Mouse (Mus musculus) hindbrain, embryonic 12.5 days (tissue): ENCODE data around the gene Golga4. TPM values are rescaled to one million over a fixed set of nuclear protein-coding genes. Genes with fewer than 3 reads are reported as not detected.
"Not testable (repeated sequence)": the region's sequence is repeated elsewhere in the genome, so short reads cannot be mapped to it uniquely, and the experiment has no call there.

Source experiments
- ATAC-seq: fragments of 200-750 bp; cut with Nextera tagmentation; 2 replicates; pipeline ENCODE4 v1.8.0; 2017; ENCODE audit warnings: moderate TSS enrichment; ENCODE audit not compliant: low FRiP score
- H3K27ac ChIP-seq: fragments of 300-500 bp; sonication (generic); 2 replicates; pipeline ENCODE4 v1.5.1; 2016; ENCODE audit warnings: mild to moderate bottlenecking
- H3K27me3 ChIP-seq: fragments of 300-500 bp; sonication (generic); 2 replicates; pipeline ENCODE4 v1.6.1; 2016; ENCODE audit warnings: mild to moderate bottlenecking
- H3K36me3 ChIP-seq: fragments of 300-500 bp; sonication (generic); 2 replicates; pipeline ENCODE4 v1.6.1; 2016; ENCODE audit warnings: mild to moderate bottlenecking
- H3K4me1 ChIP-seq: fragments of 300-500 bp; sonication (generic); 2 replicates; pipeline ENCODE4 v1.6.1; 2016
- H3K4me2 ChIP-seq: fragments of 300-500 bp; sonication (generic); replicated peaks from 2 replicates; pipeline ENCODE4 v1.6.1; 2016; ENCODE audit warnings: mild to moderate bottlenecking
- H3K4me3 ChIP-seq: fragments of 300-500 bp; sonication (generic); 2 replicates; pipeline ENCODE4 v1.5.1; 2016; ENCODE audit warnings: mild to moderate bottlenecking
- H3K9ac ChIP-seq: fragments of 300-500 bp; sonication (generic); 2 replicates; pipeline ENCODE4 v1.6.1; 2016; ENCODE audit warnings: mild to moderate bottlenecking, moderate library complexity
- H3K9me3 ChIP-seq: fragments of 300-500 bp; sonication (generic); replicated peaks from 2 replicates; pipeline ENCODE4 v1.6.1; 2016; ENCODE audit warnings: mild to moderate bottlenecking
- WGBS: fragments of 180-500 bp; shearing (Covaris S2); methylation state at CpG from one replicate; pipeline ENCODE4 v1.1.7; 2016; 5-methylcytosine and 5-hydroxymethylcytosine counted together
- polyA plus RNA-seq: library from polyadenylated mRNA; unstranded; fragments of >200 nt; fragmentation: Nextera tagmentation; extraction: Ambion mirVana; gene quantifications from 2 replicates; pipeline ENCODE4 v1.2.1, GENCODE M21; 2016

The Golga4 gene
- polyA plus RNA-seq, 1 experiment from 2014 or later: 67.5 TPM

GRCm38 (mm10) chr9:118580371-118580770 lies 74.3 kb downstream of the Golga4 start:
- no peak for ATAC-seq
- WGBS: 71% methylated on average over 6 of the region's 6 CpGs
- H3K4me2 ChIP-seq: no peak overlapping the region
- no peak overlapping the region for H3K27ac ChIP-seq
- no peaks in the 10 kb centered on the region for H3K4me1 ChIP-seq
- peaks cover 62% of the 10 kb centered on the region for H3K36me3 ChIP-seq
- H3K27me3 ChIP-seq: no peaks in the 10 kb centered on the region
- H3K4me3 ChIP-seq: no peak overlapping the region
- H3K9me3 ChIP-seq: no peaks in the 10 kb centered on the region
- H3K9ac ChIP-seq: no peak overlapping the region

- H3K27ac ChIP-seq: no peak overlapping the region
- ATAC-seq: no peak
- 81% methylated on average over 6 of the region's 6 CpGs for WGBS
Measured at GRCm38 (mm10) chr9:118582757-118583156, 76.7 kb downstream of the Golga4 start.

GRCm38 (mm10) chr9:118584838-118585237 lies 78.8 kb downstream of the Golga4 start:
- Histone ChIP-seq H3K4me1 (peaks cover under 1% of the 10 kb centered on the region; the same call in 1 of the 2 replicates), H3K9ac (no peak overlapping the region), H3K36me3 (peaks cover 28% of the 10 kb centered on the region), H3K4me2 (no peak overlapping the region), H3K9me3 (no peaks in the 10 kb centered on the region), H3K27me3 (no peaks in the 10 kb centered on the region), H3K4me3 (no peak overlapping the region), H3K27ac (no peak overlapping the region)
- WGBS: 83% methylated on average over 1 of the region's 1 CpGs
- no peak for ATAC-seq

More at GRCm38 (mm10) chr9:118582757-118583156, 76.7 kb downstream of the Golga4 start:
- no peaks in the 10 kb centered on the region for H3K27me3 ChIP-seq
- H3K36me3 ChIP-seq: peaks cover 47% of the 10 kb centered on the region
- no peak overlapping the region for H3K4me3 ChIP-seq
- H3K4me1 ChIP-seq: no peaks in the 10 kb centered on the region
- H3K4me2 ChIP-seq: no peak overlapping the region
- H3K9me3 ChIP-seq: no peaks in the 10 kb centered on the region
- H3K9ac ChIP-seq: no peak overlapping the region

GRCm38 (mm10) chr9:118585998-118586397 lies 79.9 kb downstream of the Golga4 start:
- Histone ChIP-seq H3K4me3 (no peak overlapping the region), H3K4me1 (peaks cover 10% of the 10 kb centered on the region), H3K27ac (no peak overlapping the region), H3K36me3 (peaks cover 17% of the 10 kb centered on the region), H3K27me3 (no peaks in the 10 kb centered on the region), H3K9me3 (no peaks in the 10 kb centered on the region), H3K9ac (no peak overlapping the region), H3K4me2 (no peak overlapping the region)
- 80% methylated on average over 6 of the region's 6 CpGs for WGBS
- no peak for ATAC-seq

- H3K9me3 ChIP-seq: no peaks in the 10 kb centered on the region
- peaks cover 10% of the 10 kb centered on the region for H3K4me1 ChIP-seq
- no peak overlapping the region for H3K4me2 ChIP-seq
- no peak overlapping the region for H3K4me3 ChIP-seq
- no peak overlapping the region for H3K9ac ChIP-seq
- no peaks in the 10 kb centered on the region for H3K27me3 ChIP-seq
- H3K27ac ChIP-seq: no peak overlapping the region
- ATAC-seq: no peak
- WGBS: 66% methylated on average over 4 of the region's 4 CpGs
- peaks cover 12% of the 10 kb centered on the region for H3K36me3 ChIP-seq
Measured at GRCm38 (mm10) chr9:118587115-118587514, 81.0 kb downstream of the Golga4 start.

- Histone ChIP-seq H3K9me3 (no peaks in the 10 kb centered on the region), H3K27ac (no peak overlapping the region), H3K36me3 (no peaks in the 10 kb centered on the region), H3K4me1 (peaks cover 16% of the 10 kb centered on the region), H3K9ac (no peak overlapping the region), H3K4me2 (no peak overlapping the region), H3K27me3 (no peaks in the 10 kb centered on the region), H3K4me3 (no peak overlapping the region)
- 43% methylated on average over 3 of the region's 3 CpGs for WGBS
- no peak for ATAC-seq
Measured at GRCm38 (mm10) chr9:118589249-118589648, 83.2 kb downstream of the Golga4 start.

- H3K4me1 ChIP-seq: peaks cover 16% of the 10 kb centered on the region
- no peak overlapping the region for H3K27ac ChIP-seq
- H3K4me2 ChIP-seq: no peak overlapping the region
- WGBS: 50% methylated on average over 7 of the region's 7 CpGs
- H3K9me3 ChIP-seq: no peaks in the 10 kb centered on the region
- H3K36me3 ChIP-seq: no peaks in the 10 kb centered on the region
- no peak overlapping the region for H3K4me3 ChIP-seq
- H3K9ac ChIP-seq: no peak overlapping the region
- ATAC-seq: no peak; the same call in 1 of the 2 replicates
- H3K27me3 ChIP-seq: no peaks in the 10 kb centered on the region
Measured at GRCm38 (mm10) chr9:118590230-118590629, 84.2 kb downstream of the Golga4 start.

- Histone ChIP-seq H3K9me3 (no peaks in the 10 kb centered on the region), H3K4me3 (no peak overlapping the region), H3K36me3 (no peaks in the 10 kb centered on the region), H3K27ac (no peak overlapping the region), H3K4me2 (no peak overlapping the region), H3K9ac (no peak overlapping the region), H3K27me3 (no peaks in the 10 kb centered on the region), H3K4me1 (peaks cover 16% of the 10 kb centered on the region)
- ATAC-seq: no peak
- 77% methylated on average over 6 of the region's 6 CpGs for WGBS
Measured at GRCm38 (mm10) chr9:118591633-118592032, 85.6 kb downstream of the Golga4 start.

GRCm38 (mm10) chr9:118592585-118593249 lies 86.7 kb downstream of the Golga4 start:
- no peaks in the 10 kb centered on the region for H3K27me3 ChIP-seq
- no peaks in the 10 kb centered on the region for H3K36me3 ChIP-seq
- whole genome bisulfite sequencing: 37% methylated on average over 13 of the region's 13 CpGs
- no peak overlapping the region for H3K4me3 ChIP-seq
- no peak overlapping the region for H3K27ac ChIP-seq
- H3K9me3 ChIP-seq: no peaks in the 10 kb centered on the region
- H3K4me1 ChIP-seq: peaks cover 16% of the 10 kb centered on the region
- H3K4me2 ChIP-seq: peak overlapping the region; percentile 16; the same call in 1 of the 2 replicates
- no peak for ATAC-seq
- H3K9ac ChIP-seq: no peak overlapping the region

GRCm38 (mm10) chr9:118593443-118593842 lies 87.4 kb downstream of the Golga4 start:
- Histone ChIP-seq H3K9ac (no peak overlapping the region), H3K36me3 (no peaks in the 10 kb centered on the region), H3K4me1 (peaks cover 16% of the 10 kb centered on the region), H3K4me3 (no peak overlapping the region), H3K27ac (no peak overlapping the region), H3K4me2 (no peak overlapping the region), H3K27me3 (no peaks in the 10 kb centered on the region), H3K9me3 (no peaks in the 10 kb centered on the region)
- no peak for ATAC-seq
- 79% methylated on average over 8 of the region's 8 CpGs for WGBS

GRCm38 (mm10) chr9:118596767-118597166 lies 90.7 kb downstream of the Golga4 start:
- H3K9ac ChIP-seq: no peak overlapping the region
- H3K27me3 ChIP-seq: no peaks in the 10 kb centered on the region
- 87% methylated on average over 7 of the region's 7 CpGs for WGBS
- H3K4me2 ChIP-seq: no peak overlapping the region
- no peak for ATAC-seq
- no peaks in the 10 kb centered on the region for H3K36me3 ChIP-seq
- no peak overlapping the region for H3K4me3 ChIP-seq
- no peaks in the 10 kb centered on the region for H3K9me3 ChIP-seq
- peaks cover 6% of the 10 kb centered on the region; the same call in 1 of the 2 replicates for H3K4me1 ChIP-seq
- no peak overlapping the region for H3K27ac ChIP-seq

- not testable (repeated sequence) for H3K9ac ChIP-seq, H3K27me3 ChIP-seq, ATAC-seq, H3K9me3 ChIP-seq, H3K4me2 ChIP-seq, H3K36me3 ChIP-seq, H3K27ac ChIP-seq, H3K4me3 ChIP-seq, H3K4me1 ChIP-seq
- 86% methylated on average over 3 of the region's 3 CpGs for WGBS
Measured at GRCm38 (mm10) chr9:118600393-118600792, 94.3 kb downstream of the Golga4 start.

GRCm38 (mm10) chr9:118602576-118602975 lies 96.5 kb downstream of the Golga4 start:
- Histone ChIP-seq H3K4me1 (peaks cover 6% of the 10 kb centered on the region), H3K36me3 (no peaks in the 10 kb centered on the region), H3K4me3 (no peak overlapping the region), H3K27ac (no peak overlapping the region), H3K9me3 (no peaks in the 10 kb centered on the region), H3K27me3 (peaks cover 18% of the 10 kb centered on the region), H3K4me2 (no peak overlapping the region), H3K9ac (no peak overlapping the region)
- WGBS: 80% methylated on average over 5 of the region's 5 CpGs
- no peak for ATAC-seq
